Mouse (Mus musculus) midbrain, embryonic 15.5 days (tissue): ENCODE results near the gene 6430628N08Rik. TPM values are rescaled to one million over a fixed set of nuclear protein-coding genes. Genes with fewer than 3 reads are reported as not detected.
A peak's percentile ranks its signal among the peaks of the same experiment; 100 is the strongest.

Experiments
- ATAC-seq: fragments of 200-750 bp; cut with Nextera tagmentation; replicated peaks from 2 replicates; pipeline ENCODE4 v1.8.0; 2017; ENCODE audit warnings: moderate TSS enrichment
- H3K27ac ChIP-seq: fragments of 300-500 bp; sonication (generic); 2 replicates; pipeline ENCODE4 v1.5.1; 2015; ENCODE audit warnings: mild to moderate bottlenecking, inconsistent platforms
- H3K27me3 ChIP-seq: fragments of 300-500 bp; sonication (generic); replicated peaks from 2 replicates; pipeline ENCODE4 v1.6.1; 2015; ENCODE audit warnings: inconsistent platforms
- H3K36me3 ChIP-seq: fragments of 300-500 bp; sonication (generic); replicated peaks from 2 replicates; pipeline ENCODE4 v1.6.1; 2015; ENCODE audit warnings: inconsistent platforms
- H3K4me1 ChIP-seq: fragments of 300-500 bp; sonication (generic); 2 replicates; pipeline ENCODE4 v1.6.1; 2015; ENCODE audit warnings: inconsistent platforms
- H3K4me2 ChIP-seq: fragments of 300-500 bp; sonication (generic); 2 replicates; pipeline ENCODE4 v1.6.1; 2015; ENCODE audit warnings: inconsistent platforms, mild to moderate bottlenecking, moderate library complexity
- H3K4me3 ChIP-seq: fragments of 300-500 bp; sonication (generic); 2 replicates; pipeline ENCODE4 v1.5.1; 2015; ENCODE audit warnings: mild to moderate bottlenecking, inconsistent platforms
- H3K9ac ChIP-seq: fragments of 300-500 bp; sonication (generic); 2 replicates; pipeline ENCODE4 v1.6.1; 2015; ENCODE audit warnings: mild to moderate bottlenecking, inconsistent platforms
- H3K9me3 ChIP-seq: fragments of 300-500 bp; sonication (generic); 2 replicates; pipeline ENCODE4 v1.6.1; 2016; ENCODE audit warnings: inconsistent platforms
- WGBS: fragments of 180-500 bp; shearing (Covaris S2); methylation state at CpG from one replicate; pipeline ENCODE4 v1.1.7; 2015; ENCODE audit warnings: mixed read lengths; 5-methylcytosine and 5-hydroxymethylcytosine counted together
- polyA plus RNA-seq: library from polyadenylated mRNA; unstranded; fragments of >200 nt; fragmentation: Nextera tagmentation; extraction: Ambion mirVana; gene quantifications from 2 replicates; pipeline ENCODE4 v1.2.1, GENCODE M21; 2015

6430628N08Rik gene
- polyA plus RNA-seq, 1 experiment from 2014 or later = 0.27 TPM

GRCm38 (mm10) chr4:115943669-115944314 lies 53.3 kb downstream of the 6430628N08Rik start:
- 2% methylated on average over 39 of the region's 41 CpGs for whole genome bisulfite sequencing
- H3K27ac ChIP-seq = no peak overlapping the region
- 0 out of 2 replicates have a peak overlapping the region, but pooled peaks have one; percentile 6 for H3K9ac ChIP-seq
- peak overlapping the region; percentile 59 for H3K4me2 ChIP-seq
- H3K9me3 ChIP-seq = no peaks in the 10 kb centered on the region
- H3K27me3 ChIP-seq = peaks cover 73% of the 10 kb centered on the region
- peak overlapping the region; percentile 35 for H3K4me3 ChIP-seq
- no peaks in the 10 kb centered on the region for H3K36me3 ChIP-seq
- ATAC-seq = peak; percentile 46; the same call in 1 of the 2 replicates
- H3K4me1 ChIP-seq = peaks cover 21% of the 10 kb centered on the region

Other genes with a start within 250 kb of the 6430628N08Rik start
- 0.54 and 0.93 TPM in 2 replicates for gene Cyp4b1, start 242.9 kb upstream of the 6430628N08Rik start, polyA plus RNA-seq
- 16.3 and 17.5 TPM in 2 replicates for gene Efcab14, start 152.9 kb upstream of the 6430628N08Rik start, polyA plus RNA-seq
- gene Tex38, start 109.6 kb upstream of the 6430628N08Rik start, polyA plus RNA-seq = 0.58 and 0.66 TPM in 2 replicates
- gene Atpaf1, start 105.9 kb upstream of the 6430628N08Rik start, polyA plus RNA-seq = 35.2 and 42.8 TPM in 2 replicates
- 5.6 and 6.5 TPM in 2 replicates for gene Mob3c, start 62.6 kb upstream of the 6430628N08Rik start, polyA plus RNA-seq
- gene Mknk1, start 51.5 kb upstream of the 6430628N08Rik start, polyA plus RNA-seq = 25.9 and 27.5 TPM in 2 replicates
- 0.17 TPM in 1 of 2 replicates, not detected in the other for gene Kncn, start 6.3 kb upstream of the 6430628N08Rik start, polyA plus RNA-seq
- gene Dmbx1, start 49.3 kb downstream of the 6430628N08Rik start, polyA plus RNA-seq = 10.9 and 12.7 TPM in 2 replicates
- gene Faah, start 127.3 kb downstream of the 6430628N08Rik start, polyA plus RNA-seq = 26.3 and 26.7 TPM in 2 replicates
- gene Nsun4, start 163.2 kb downstream of the 6430628N08Rik start, polyA plus RNA-seq = 12.3 and 13.5 TPM in 2 replicates
- gene Uqcrh, start 184.4 kb downstream of the 6430628N08Rik start, polyA plus RNA-seq = 406 and 430 TPM in 2 replicates
- 74.4 and 74.5 TPM in 2 replicates for gene Lrrc41, start 184.6 kb downstream of the 6430628N08Rik start, polyA plus RNA-seq
- gene Rad54l, start 233.0 kb downstream of the 6430628N08Rik start, polyA plus RNA-seq = 7.9 and 9.3 TPM in 2 replicates
- gene Pomgnt1, start 233.2 kb downstream of the 6430628N08Rik start, polyA plus RNA-seq = 70.5 and 72.4 TPM in 2 replicates